Mouse (Mus musculus): Measurements from ENCODE around the gene AC161166.1.

Gene AC161166.1

GRCm38 (mm10) chr7:24512355-24512754 is at the start of gene AC161166.1:
AC161166.1 (minus strand) TSS chr7:24512455.
- CTCF ChIA-PET: no interaction called here

GRCm38 (mm10) chr7:24561450-24561849 is 49.2 kb upstream of the AC161166.1 start:
- CTCF ChIA-PET: no interaction called here

GRCm38 (mm10) chr7:24555786-24556185 is 43.5 kb upstream of the AC161166.1 start:
- CTCF ChIA-PET: interaction anchor here (0.5 kb wide), 1 partner anchor 870 kb away, joined by 4 read pairs; no protein-coding TSS in a partner anchor

- CTCF ChIA-PET: interaction anchor here (0.5 to 0.6 kb wide), 2 partner anchors 64 to 121 kb away, joined by 9 to 11 read pairs; no protein-coding TSS in a partner anchor
Measured at GRCm38 (mm10) chr7:24551985-24552759, 39.9 kb upstream of the AC161166.1 start.

GRCm38 (mm10) chr7:24547534-24548036 is 35.3 kb upstream of the AC161166.1 start:
- CTCF ChIA-PET: interaction anchor here (0.6 to 0.7 kb wide), 3 partner anchors 13 to 23 kb away, joined by 3 read pairs; no protein-coding TSS in a partner anchor

- CTCF ChIA-PET: interaction anchor here (0.6 to 1.0 kb wide), 2 partner anchors 15 to 69 kb away, joined by 4 to 6 read pairs; no protein-coding TSS in a partner anchor
Measured at GRCm38 (mm10) chr7:24546634-24547389, 34.6 kb upstream of the AC161166.1 start.

- CTCF ChIA-PET: interaction anchor here (0.6 to 1.0 kb wide), 3 partner anchors 15 to 68 kb away, joined by 3 to 6 read pairs (median 4); no protein-coding TSS in a partner anchor
Measured at GRCm38 (mm10) chr7:24546068-24546614, 33.9 kb upstream of the AC161166.1 start, which contains the start of the genes Pinlyp and Xrcc1. Pinlyp (minus strand) TSS chr7:24546118. Xrcc1 (plus strand) TSS chr7:24546289.

GRCm38 (mm10) chr7:24544506-24544905 is 32.3 kb upstream of the AC161166.1 start:
- CTCF ChIA-PET: no interaction called here

GRCm38 (mm10) chr7:24539686-24540085 is 27.4 kb upstream of the AC161166.1 start:
- CTCF ChIA-PET: no interaction called here

- CTCF ChIA-PET: no interaction called here
Measured at GRCm38 (mm10) chr7:24538701-24539100, 26.4 kb upstream of the AC161166.1 start.

- CTCF ChIA-PET: interaction anchor here (0.6 kb wide), 1 partner anchor 247 kb away, joined by 5 read pairs; no protein-coding TSS in a partner anchor
Measured at GRCm38 (mm10) chr7:24538154-24538553, 25.9 kb upstream of the AC161166.1 start.

- CTCF ChIA-PET: interaction anchor here (0.7 kb wide), 1 partner anchor 26 kb away, joined by 3 read pairs; no protein-coding TSS in a partner anchor
Measured at GRCm38 (mm10) chr7:24537591-24537990, 25.3 kb upstream of the AC161166.1 start.

- CTCF ChIA-PET: interaction anchor here (0.7 kb wide), 1 partner anchor 26 kb away, joined by 3 read pairs; no protein-coding TSS in a partner anchor
Measured at GRCm38 (mm10) chr7:24537081-24537480, 24.8 kb upstream of the AC161166.1 start.

- CTCF ChIA-PET: no interaction called here
Measured at GRCm38 (mm10) chr7:24534301-24534700, 22.0 kb upstream of the AC161166.1 start.

GRCm38 (mm10) chr7:24533806-24534205 is 21.6 kb upstream of the AC161166.1 start:
- CTCF ChIA-PET: interaction anchor here (0.6 kb wide), 1 partner anchor 60 kb away, joined by 9 read pairs; no protein-coding TSS in a partner anchor

- CTCF ChIA-PET: interaction anchor here (1.0 kb wide), 1 partner anchor 69 kb away, joined by 9 read pairs; no protein-coding TSS in a partner anchor
Measured at GRCm38 (mm10) chr7:24533031-24533571, 20.8 kb upstream of the AC161166.1 start.

- CTCF ChIA-PET: interaction anchor here (0.6 to 1.3 kb wide), 4 partner anchors 15 to 168 kb away, joined by 3 to 6 read pairs (median 3); partner anchors contain the start of gene Xrcc1
Measured at GRCm38 (mm10) chr7:24531211-24531971, 19.1 kb upstream of the AC161166.1 start.

- CTCF ChIA-PET: interaction anchor here (0.6 kb wide), 2 partner anchors 14 to 163 kb away, joined by 3 read pairs; no protein-coding TSS in a partner anchor
Measured at GRCm38 (mm10) chr7:24530062-24530931, 18.0 kb upstream of the AC161166.1 start, which contains the start of gene Irgq. Irgq (plus strand) TSS chr7:24530689.

- CTCF ChIA-PET: interaction anchor here (0.6 kb wide), 1 partner anchor 162 kb away, joined by 3 read pairs; no protein-coding TSS in a partner anchor
Measured at GRCm38 (mm10) chr7:24529580-24529979, 17.3 kb upstream of the AC161166.1 start.

Data from spleen, embryonic (tissue).